18 mouse cellular contexts compared by ENCODE assay signal in genomic region chr11:53797386-53797920, GRCm38 (mm10). TPM values are rescaled to one million over a fixed set of nuclear protein-coding genes. Genes with fewer than 3 reads are reported as not detected.
DNase-seq lines count a peak whose midpoint lies in the region; ATAC-seq and TF ChIP-seq lines count a peak whose summit lies in the region.
"Had no signal": no experiment of that assay in that cellular context is flagged by ENCODE, and none has a peak within 500 bp of the region (broad histone marks: within the 10 kb centered on the region; RNA-seq: fewer than 3 reads in every experiment).

No protein-coding gene starts in this region.

- H3K27ac ChIP-seq in kidney, postnatal 0 days, result peak overlapping the region; percentile 77; the same call in 1 of the 2 replicates
- H3K27ac ChIP-seq in midbrain, embryonic 14.5 days (replicated peaks; ENCODE audit: low read depth, low read length), result 0 out of 2 replicates have a peak overlapping the region, but pooled peaks have one; percentile 20
- no peak overlapping the region for H3K27ac ChIP-seq in midbrain, postnatal 0 days (ENCODE audit: low read depth, low read length)
- peak overlapping the region; percentile 85 for H3K27ac ChIP-seq in intestine, postnatal 0 days (ENCODE audit: low read depth, low read length)
- H3K27ac ChIP-seq: forebrain, embryonic 13.5 days; liver, embryonic 14.5 days; macrophage; midbrain, embryonic 12.5 days had no signal

- peaks cover 27% of the 10 kb centered on the region for H3K4me1 ChIP-seq in kidney, postnatal 0 days (replicated peaks; ENCODE audit: insufficient read depth, low read length)
- H3K4me1 ChIP-seq in midbrain, embryonic 14.5 days (ENCODE audit: control insufficient read depth, insufficient read depth, low read length), result 0 out of 2 replicates have a peak, but pooled peaks cover 4% of the 10 kb centered on the region
- peaks cover 7% of the 10 kb centered on the region; the same call in 1 of the 2 replicates for H3K4me1 ChIP-seq in midbrain, postnatal 0 days (ENCODE audit: insufficient read depth, low read length)
- peaks cover 40% of the 10 kb centered on the region for H3K4me1 ChIP-seq in intestine, postnatal 0 days (replicated peaks; ENCODE audit: control insufficient read depth, insufficient read depth, low read length)
- H3K4me1 ChIP-seq: forebrain, embryonic 13.5 days; midbrain, embryonic 12.5 days had no signal

- no peak for DNase-seq in kidney, postnatal 0 days (ENCODE audit: low spot score)
- DNase-seq in kidney, postnatal 10 days, result no peak
- DNase-seq in midbrain, embryonic 14.5 days, result peak; percentile 12
- no peak for DNase-seq in midbrain, postnatal 0 days (ENCODE audit: low spot score)
- no peak for DNase-seq in right cerebral cortex, postnatal 36 days (ENCODE audit: low spot score in 2 of 2)
- DNase-seq: cerebellum, adult 9-11 months; retina, postnatal 1 day had no signal

- TF ChIP-seq CTCF in kidney, postnatal 0 days (IDR thresholded peaks at IDR 0.05; ENCODE audit: low read depth), result no peak
- no peak for TF ChIP-seq CTCF in midbrain, postnatal 0 days (IDR thresholded peaks at IDR 0.05)
- no peak for TF ChIP-seq CTCF in intestine, postnatal 0 days (IDR thresholded peaks at IDR 0.05; ENCODE audit: low read depth)

- 44% methylated on average over 6 of the region's 6 CpGs for WGBS in kidney, postnatal 0 days
- WGBS in midbrain, embryonic 14.5 days, result 38% methylated on average over 6 of the region's 6 CpGs
- 27% methylated on average over 6 of the region's 6 CpGs for WGBS in midbrain, postnatal 0 days
- 38% methylated on average over 6 of the region's 6 CpGs for WGBS in intestine, postnatal 0 days

- H3K4me3 ChIP-seq in kidney, postnatal 0 days (replicated peaks; ENCODE audit: low read depth, low read length), result no peak overlapping the region
- H3K4me3 ChIP-seq in midbrain, embryonic 14.5 days (replicated peaks; ENCODE audit: low read depth, low read length), result no peak overlapping the region
- H3K4me3 ChIP-seq in midbrain, postnatal 0 days (ENCODE audit: low read depth, low read length), result no peak overlapping the region
- H3K4me3 ChIP-seq in intestine, postnatal 0 days (ENCODE audit: low read depth, low read length), result no peak overlapping the region
- H3K4me3 ChIP-seq: embryonic facial prominence, embryonic 15.5 days; forebrain, embryonic 13.5 days; heart, embryonic 13.5 days; midbrain, embryonic 12.5 days had no signal

- H3K9ac ChIP-seq in kidney, postnatal 0 days (ENCODE audit: low read depth, low read length), result no peak overlapping the region
- H3K9ac ChIP-seq in midbrain, embryonic 14.5 days (replicated peaks; ENCODE audit: low read length), result no peak overlapping the region
- H3K9ac ChIP-seq in midbrain, postnatal 0 days (replicated peaks; ENCODE audit: low read length, poor library complexity, severe bottlenecking), result no peak overlapping the region
- no peak overlapping the region for H3K9ac ChIP-seq in intestine, postnatal 0 days (ENCODE audit: low read depth, low read length)
- H3K9ac ChIP-seq: embryonic facial prominence, embryonic 15.5 days; forebrain, embryonic 13.5 days; liver, embryonic 14.5 days; midbrain, embryonic 12.5 days had no signal

- no peaks in the 10 kb centered on the region for H3K27me3 ChIP-seq in kidney, postnatal 0 days (ENCODE audit: insufficient read depth, low read length)
- no peaks in the 10 kb centered on the region for H3K27me3 ChIP-seq in midbrain, embryonic 14.5 days (ENCODE audit: control insufficient read depth, insufficient read depth, low read length)
- no peaks in the 10 kb centered on the region for H3K27me3 ChIP-seq in midbrain, postnatal 0 days (ENCODE audit: insufficient read depth, low read length)
- H3K27me3 ChIP-seq in intestine, postnatal 0 days (replicated peaks; ENCODE audit: control insufficient read depth, insufficient read depth, low read length), result no peaks in the 10 kb centered on the region
- H3K27me3 ChIP-seq: embryonic facial prominence, embryonic 15.5 days; forebrain, embryonic 13.5 days; heart, embryonic 13.5 days; midbrain, embryonic 12.5 days had no signal

- no peaks in the 10 kb centered on the region for H3K9me3 ChIP-seq in kidney, postnatal 0 days (replicated peaks; ENCODE audit: low read length)
- H3K9me3 ChIP-seq in midbrain, embryonic 14.5 days (ENCODE audit: control insufficient read depth, low read length), result no peaks in the 10 kb centered on the region
- H3K9me3 ChIP-seq in midbrain, postnatal 0 days (ENCODE audit: low read length), result no peaks in the 10 kb centered on the region
- H3K9me3 ChIP-seq in intestine, postnatal 0 days (ENCODE audit: control insufficient read depth), result no peaks in the 10 kb centered on the region
- H3K9me3 ChIP-seq: embryonic facial prominence, embryonic 15.5 days; forebrain, embryonic 13.5 days; G1E; midbrain, embryonic 12.5 days had no signal

- H3K4me2 ChIP-seq in kidney, postnatal 0 days (ENCODE audit: low read length), result no peak overlapping the region
- H3K4me2 ChIP-seq in midbrain, embryonic 14.5 days (ENCODE audit: low read length), result no peak overlapping the region
- H3K4me2 ChIP-seq in midbrain, postnatal 0 days (ENCODE audit: low read depth, low read length, poor library complexity, severe bottlenecking), result no peak overlapping the region
- 0 out of 2 replicates have a peak overlapping the region, but pooled peaks have one; percentile 13 for H3K4me2 ChIP-seq in intestine, postnatal 0 days (replicated peaks; ENCODE audit: low read depth)
- H3K4me2 ChIP-seq: embryonic facial prominence, embryonic 15.5 days; forebrain, embryonic 13.5 days; midbrain, embryonic 12.5 days had no signal

- no peak for ATAC-seq in kidney, postnatal 0 days (replicated peaks; ENCODE audit: low FRiP score, low read depth)
- ATAC-seq in midbrain, embryonic 14.5 days (ENCODE audit: low FRiP score, low TSS enrichment), result no peak
- ATAC-seq in midbrain, postnatal 0 days (ENCODE audit: low FRiP score), result no peak
- ATAC-seq in intestine, postnatal 0 days, result peak; percentile 66
- no peak for ATAC-seq in erythroblast, adult 5-6 weeks (replicated peaks; ENCODE audit: low FRiP score, poor library complexity, severe bottlenecking)
- ATAC-seq: forebrain, embryonic 13.5 days had no signal

- H3K36me3 ChIP-seq in kidney, postnatal 0 days (ENCODE audit: insufficient read depth, low read length), result no peaks in the 10 kb centered on the region
- H3K36me3 ChIP-seq in midbrain, embryonic 14.5 days (ENCODE audit: control insufficient read depth, insufficient read depth, low read length), result no peaks in the 10 kb centered on the region
- H3K36me3 ChIP-seq in midbrain, postnatal 0 days (ENCODE audit: insufficient read depth, low read length), result no peaks in the 10 kb centered on the region
- H3K36me3 ChIP-seq in intestine, postnatal 0 days (ENCODE audit: control insufficient read depth, insufficient read depth), result no peaks in the 10 kb centered on the region
- H3K36me3 ChIP-seq: embryonic facial prominence, embryonic 15.5 days; G1E; heart, embryonic 13.5 days; midbrain, embryonic 12.5 days had no signal

RNA-seq across cellular contexts. Expression of gene Gm17334, which starts 24.5 kb away (rescaled TPM):
- 0.20 and 0.21 TPM in 2 replicates for polyA plus RNA-seq in kidney, postnatal 0 days (2015; fragmentation: Nextera tagmentation; extraction: Ambion mirVana)
- 0.24 TPM in 1 of 2 replicates, not detected in the other for polyA plus RNA-seq in midbrain, embryonic 14.5 days (2014; fragmentation: Nextera tagmentation; extraction: Ambion mirVana)
- 0.57 TPM in 1 of 2 replicates, not detected in the other for total RNA-seq in midbrain, postnatal 0 days (2014; rRNA removed)
- polyA plus RNA-seq in midbrain, postnatal 0 days (2015; fragmentation: Nextera tagmentation; extraction: Ambion mirVana), result not detected in 2 replicates
- 0.17 and 0.67 TPM in 2 replicates for polyA plus RNA-seq in intestine, postnatal 0 days (2015; fragmentation: Nextera tagmentation; extraction: Ambion mirVana)
- not detected in 2 replicates for total RNA-seq in erythroblast, adult 5-6 weeks (2015; ENCODE audit: low replicate concordance)
- not detected in 2 replicates for total RNA-seq in erythroblast, adult 5-6 weeks (2017; ENCODE audit: low replicate concordance)
- total RNA-seq: G1E; layer of hippocampus, postnatal 10 days had no signal
- polyA plus RNA-seq: forebrain, embryonic 13.5 days; G1E; hindbrain, embryonic 11.5 days; liver, embryonic 14.5 days; macrophage; midbrain, embryonic 12.5 days had no signal

RNA-seq across cellular contexts. Expression of gene Irf1, which starts 27.6 kb away (rescaled TPM):
- polyA plus RNA-seq in kidney, postnatal 0 days (2015; fragmentation: Nextera tagmentation; extraction: Ambion mirVana), result 14.0 and 17.9 TPM in 2 replicates
- polyA plus RNA-seq in midbrain, embryonic 14.5 days (2014; fragmentation: Nextera tagmentation; extraction: Ambion mirVana), result 1.3 and 3.5 TPM in 2 replicates
- 0.93 and 3.2 TPM in 2 replicates for total RNA-seq in midbrain, postnatal 0 days (2014; rRNA removed)
- 3.2 and 4.0 TPM in 2 replicates for polyA plus RNA-seq in midbrain, postnatal 0 days (2015; fragmentation: Nextera tagmentation; extraction: Ambion mirVana)
- polyA plus RNA-seq in intestine, postnatal 0 days (2015; fragmentation: Nextera tagmentation; extraction: Ambion mirVana), result 64.3 and 76.1 TPM in 2 replicates
- 8.8 and 17.8 TPM in 2 replicates for total RNA-seq in erythroblast, adult 5-6 weeks (2015; ENCODE audit: low replicate concordance)
- total RNA-seq in erythroblast, adult 5-6 weeks (2017; ENCODE audit: low replicate concordance), result 15.9 and 22.7 TPM in 2 replicates
